Mouse (Mus musculus) lung, embryonic 14.5 days (tissue): ENCODE data around the gene Mtus2. TPM values are rescaled to one million over a fixed set of nuclear protein-coding genes. Genes with fewer than 3 reads are reported as not detected.

ENCODE experiments used
- ATAC-seq: fragments of 200-750 bp; cut with Nextera tagmentation; 2 replicates; pipeline ENCODE4 v1.8.0; 2017; ENCODE audit warnings: mild to moderate bottlenecking, moderate TSS enrichment, moderate library complexity; ENCODE audit not compliant: insufficient read depth
- DNase-seq: peaks from one replicate; pipeline ENCODE4 v3.0.0-alpha.2; 2015
- H3K27ac ChIP-seq: fragments of 300-500 bp; sonication (generic); 2 replicates; pipeline ENCODE4 v1.5.1; 2014; ENCODE audit warnings: low read depth, mild to moderate bottlenecking, moderate library complexity
- H3K27me3 ChIP-seq: fragments of 300-500 bp; sonication (generic); 2 replicates; pipeline ENCODE4 v1.6.1; 2014; ENCODE audit warnings: low read length, control low read depth; ENCODE audit not compliant: insufficient read depth
- H3K36me3 ChIP-seq: fragments of 300-500 bp; sonication (generic); 2 replicates; pipeline ENCODE4 v1.6.1; 2014; ENCODE audit warnings: control low read depth; ENCODE audit not compliant: insufficient read depth
- H3K4me1 ChIP-seq: fragments of 300-500 bp; sonication (generic); 2 replicates; pipeline ENCODE4 v1.6.1; 2014; ENCODE audit warnings: antibody characterized with exemption, control low read depth; ENCODE audit not compliant: insufficient read depth
- H3K4me2 ChIP-seq: fragments of 300-500 bp; sonication (generic); 2 replicates; pipeline ENCODE4 v1.6.1; 2014; ENCODE audit warnings: mild to moderate bottlenecking
- H3K4me3 ChIP-seq: fragments of 300-500 bp; sonication (generic); 2 replicates; pipeline ENCODE4 v1.5.1; 2014; ENCODE audit warnings: low read depth, low read length
- H3K9ac ChIP-seq: fragments of 300-500 bp; sonication (generic); 2 replicates; pipeline ENCODE4 v1.6.1; 2014
- H3K9me3 ChIP-seq: fragments of 300-500 bp; sonication (generic); 2 replicates; pipeline ENCODE4 v1.6.1; 2016; ENCODE audit warnings: low read depth, low read length, control low read depth
- CTCF ChIP-seq: IDR thresholded peaks from 2 replicates; pipeline ENCODE4 v1.5.1; 2016; ENCODE audit warnings: antibody characterized with exemption, low read depth
- WGBS: fragments of 180-500 bp; shearing (Covaris S2); extraction: QIAGEN DNeasy Blood & Tissue Kit; methylation state at CpG from one replicate; pipeline ENCODE4 v1.1.7; 2014; 5-methylcytosine and 5-hydroxymethylcytosine counted together
- polyA plus RNA-seq: library from polyadenylated mRNA; unstranded; fragments of >200 nt; fragmentation: Nextera tagmentation; extraction: Ambion mirVana; gene quantifications from 2 replicates; pipeline ENCODE4 v1.2.1, GENCODE M21; 2014

Gene Mtus2
- 5.5 and 5.7 TPM in 2 replicates for polyA plus RNA-seq

GRCm38 (mm10) chr5:147956821-147957564 lies at the start of gene Mtus2:
Gene Mtus2, plus strand, starts transcription at chr5:147957320.
- peak within 1 kb of the TSS; percentile 29 for H3K9ac ChIP-seq
- peak within 1 kb of the TSS; percentile 87 for H3K4me2 ChIP-seq
- no peaks in the 10 kb centered on the region for H3K9me3 ChIP-seq
- ATAC-seq (peak; percentile 88), DNase-seq (peak; percentile 89)
- H3K4me1 ChIP-seq: 0 out of 2 replicates have a peak, but pooled peaks cover 4% of the 10 kb centered on the region
- peak within 1 kb of the TSS; percentile 49 for H3K4me3 ChIP-seq
- WGBS: under 1% methylated on average over 54 of the region's 55 CpGs
- TF ChIP-seq CTCF: peak; percentile 80
- H3K36me3 ChIP-seq: no peaks in the 10 kb centered on the region
- H3K27me3 ChIP-seq: peaks cover 30% of the 10 kb centered on the region
- 0 out of 2 replicates have a peak within 1 kb of the TSS, but pooled peaks have one; percentile 2 for H3K27ac ChIP-seq

GRCm38 (mm10) chr5:147907851-147908250 lies 49.3 kb upstream of the Mtus2 start:
- 88% methylated on average over 8 of the region's 8 CpGs for WGBS

GRCm38 (mm10) chr5:147910807-147911509 lies 46.2 kb upstream of the Mtus2 start:
- DNase-seq: no peak
- Histone ChIP-seq H3K4me2 (no peak overlapping the region), H3K4me3 (no peak overlapping the region), H3K27ac (no peak overlapping the region), H3K36me3 (no peaks in the 10 kb centered on the region), H3K27me3 (no peaks in the 10 kb centered on the region), H3K9ac (no peak overlapping the region), H3K9me3 (no peaks in the 10 kb centered on the region), H3K4me1 (peaks cover 4% of the 10 kb centered on the region; the same call in 1 of the 2 replicates)
- TF ChIP-seq CTCF: peak; percentile 43
- no peak for ATAC-seq
- WGBS: 65% methylated on average over 12 of the region's 12 CpGs

More at GRCm38 (mm10) chr5:147907851-147908250, 49.3 kb upstream of the Mtus2 start:
- H3K27me3 ChIP-seq: no peaks in the 10 kb centered on the region
- no peak overlapping the region for H3K4me2 ChIP-seq
- H3K9me3 ChIP-seq: no peaks in the 10 kb centered on the region
- H3K4me1 ChIP-seq: no peaks in the 10 kb centered on the region
- no peak overlapping the region for H3K9ac ChIP-seq
- TF ChIP-seq CTCF: no peak
- DNase-seq (no peak), ATAC-seq (no peak)
- H3K4me3 ChIP-seq: no peak overlapping the region
- no peaks in the 10 kb centered on the region for H3K36me3 ChIP-seq
- no peak overlapping the region for H3K27ac ChIP-seq

GRCm38 (mm10) chr5:147911744-147912143 lies 45.4 kb upstream of the Mtus2 start:
- no peak overlapping the region for H3K27ac ChIP-seq
- 69% methylated on average over 5 of the region's 5 CpGs for WGBS
- no peak for TF ChIP-seq CTCF
- peaks cover 4% of the 10 kb centered on the region; the same call in 1 of the 2 replicates for H3K4me1 ChIP-seq
- H3K36me3 ChIP-seq: no peaks in the 10 kb centered on the region
- H3K27me3 ChIP-seq: no peaks in the 10 kb centered on the region
- H3K9ac ChIP-seq: no peak overlapping the region
- DNase-seq (no peak), ATAC-seq (no peak)
- H3K4me3 ChIP-seq: no peak overlapping the region
- no peak overlapping the region for H3K4me2 ChIP-seq
- H3K9me3 ChIP-seq: no peaks in the 10 kb centered on the region

GRCm38 (mm10) chr5:147913241-147913842 lies 43.8 kb upstream of the Mtus2 start:
- ATAC-seq: peak; percentile 67; the same call in 1 of the 2 replicates

GRCm38 (mm10) chr5:147915038-147915566 lies 42.0 kb upstream of the Mtus2 start:
- peaks cover 4% of the 10 kb centered on the region; the same call in 1 of the 2 replicates for H3K4me1 ChIP-seq
- no peak overlapping the region for H3K4me3 ChIP-seq
- no peaks in the 10 kb centered on the region for H3K27me3 ChIP-seq
- WGBS: 41% methylated on average over 6 of the region's 6 CpGs
- 0 out of 2 replicates have a peak overlapping the region, but pooled peaks have one; percentile 12 for H3K27ac ChIP-seq
- no peaks in the 10 kb centered on the region for H3K36me3 ChIP-seq
- H3K9me3 ChIP-seq: no peaks in the 10 kb centered on the region
- DNase-seq: peak; percentile 44
- ATAC-seq: peak; percentile 8; the same call in 1 of the 2 replicates
- no peak overlapping the region for H3K4me2 ChIP-seq
- H3K9ac ChIP-seq: no peak overlapping the region
- peak; percentile 36 for TF ChIP-seq CTCF

More at GRCm38 (mm10) chr5:147913241-147913842, 43.8 kb upstream of the Mtus2 start:
- Histone ChIP-seq H3K9me3 (no peaks in the 10 kb centered on the region), H3K4me2 (peak overlapping the region; percentile 38; the same call in 1 of the 2 replicates), H3K36me3 (no peaks in the 10 kb centered on the region), H3K4me3 (no peak overlapping the region), H3K4me1 (peaks cover 4% of the 10 kb centered on the region; the same call in 1 of the 2 replicates), H3K27me3 (no peaks in the 10 kb centered on the region), H3K27ac (peak overlapping the region; percentile 60; the same call in 1 of the 2 replicates), H3K9ac (peak overlapping the region; percentile 34)
- peak; percentile 38 for DNase-seq
- no peak for TF ChIP-seq CTCF
- WGBS: 19% methylated on average over 14 of the region's 14 CpGs
